ENCODE assay signal across 9 mouse cellular contexts in the genomic region with DNA sequence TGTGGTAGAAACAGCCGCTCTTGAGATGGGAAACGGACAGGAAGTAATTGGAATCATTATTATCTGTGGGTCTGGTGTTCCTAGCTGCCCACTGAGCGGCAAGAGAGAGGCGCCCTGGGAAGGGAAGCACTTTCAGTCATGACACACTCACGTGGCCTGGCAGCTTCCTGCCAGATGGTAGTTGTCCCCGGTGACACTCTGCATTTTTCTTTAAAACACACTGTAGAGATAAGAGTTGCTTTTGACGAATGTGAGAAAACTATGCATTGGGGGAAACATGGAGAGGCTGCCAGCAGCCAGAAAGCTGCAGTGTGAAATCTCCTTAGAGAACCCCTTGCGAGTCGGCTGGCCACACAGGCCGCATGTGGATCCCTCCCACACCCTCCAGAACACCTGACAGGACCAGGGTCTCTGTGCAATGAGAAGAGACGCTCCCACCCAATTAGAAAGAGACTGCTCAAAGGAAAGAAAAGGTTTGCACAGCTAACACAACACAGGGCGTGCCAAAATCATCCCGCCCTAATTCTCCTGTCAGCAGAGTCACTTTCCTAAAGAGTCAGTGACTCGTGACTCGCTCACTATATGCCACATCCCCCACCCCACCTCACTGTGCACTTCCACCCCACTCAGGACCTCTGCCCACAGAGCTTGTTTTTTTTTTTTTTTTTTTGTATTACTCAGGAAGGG.
DNase-seq lines count a peak whose midpoint lies in the region; ATAC-seq and TF ChIP-seq lines count a peak whose summit lies in the region.
"Had no signal": no experiment of that assay in that cellular context is flagged by ENCODE, and none has a peak within 500 bp of the region (broad histone marks: within the 10 kb centered on the region; RNA-seq: fewer than 3 reads in every experiment).

No protein-coding gene starts in this region.

- H3K4me1 ChIP-seq in CH12.LX (ENCODE audit: control insufficient read depth in 1 of 2, insufficient read depth in 2 of 2), result peaks cover 30 to 72% of the 10 kb centered on the region in 2 experiments
- peaks cover 18% of the 10 kb centered on the region for H3K4me1 ChIP-seq in heart, embryonic 16.5 days (ENCODE audit: control insufficient read depth, insufficient read depth, low read length)
- peaks cover 15% of the 10 kb centered on the region for H3K4me1 ChIP-seq in liver, embryonic 11.5 days (replicated peaks; ENCODE audit: control insufficient read depth, insufficient read depth, low read length)
- H3K4me1 ChIP-seq in midbrain, postnatal 0 days (ENCODE audit: insufficient read depth, low read length), result peaks cover 10% of the 10 kb centered on the region; the same call in 1 of the 2 replicates

- dilution Hi-C loops in CH12.LX (cut with MboI; ENCODE audit: extremely low pct_ligation_motif_present, extremely low pct_unique_long_range_greater_than_20kb, low sequenced_read_pairs), result no loop called here

- H3K79me2 ChIP-seq in CH12.LX (replicated peaks; ENCODE audit: control insufficient read depth, extremely low read depth, insufficient read depth, poor library complexity, severe bottlenecking), result no peaks in the 10 kb centered on the region

- intact Hi-C loops in gastrocnemius, postnatal 14 days (cut with DNase I; ENCODE audit: low total_unique reads), result no loop called here

- no peak; the same call in 1 of the 2 replicates for TF ChIP-seq RAD21 in CH12.LX (IDR thresholded peaks at IDR 0.05; ENCODE audit: low read depth, low read length)

- H3K4me3 ChIP-seq in CH12.LX (replicated peaks in 1 of 3; ENCODE audit: low read depth in 2 of 3, low read length in 2 of 3, poor library complexity in 1 of 3), result no peak overlapping the region
- no peak overlapping the region for H3K4me3 ChIP-seq in heart, embryonic 16.5 days (ENCODE audit: low read length)
- H3K4me3 ChIP-seq in liver, embryonic 11.5 days (ENCODE audit: low read depth, low read length), result no peak overlapping the region
- no peak overlapping the region for H3K4me3 ChIP-seq in midbrain, postnatal 0 days (ENCODE audit: low read depth, low read length)

- no peak overlapping the region for H3K9ac ChIP-seq in CH12.LX (ENCODE audit: insufficient read depth, low read depth)
- H3K9ac ChIP-seq in heart, embryonic 16.5 days (ENCODE audit: low read length), result no peak overlapping the region
- no peak overlapping the region for H3K9ac ChIP-seq in liver, embryonic 11.5 days (ENCODE audit: low read depth, low read length)
- no peak overlapping the region for H3K9ac ChIP-seq in midbrain, postnatal 0 days (replicated peaks; ENCODE audit: low read length, poor library complexity, severe bottlenecking)

- H3K4me2 ChIP-seq in CH12.LX (ENCODE audit: insufficient read depth, low read depth, poor library complexity, severe bottlenecking), result no peak overlapping the region
- H3K4me2 ChIP-seq in heart, embryonic 16.5 days (ENCODE audit: low read depth, low read length), result peak overlapping the region; percentile 8; the same call in 1 of the 2 replicates
- H3K4me2 ChIP-seq in liver, embryonic 11.5 days, result no peak overlapping the region
- no peak overlapping the region for H3K4me2 ChIP-seq in midbrain, postnatal 0 days (ENCODE audit: low read depth, low read length, poor library complexity, severe bottlenecking)

- TF ChIP-seq EP300 in CH12.LX (IDR thresholded peaks at IDR 0.05; ENCODE audit: low read length), result no peak

- H3K36me3 ChIP-seq in CH12.LX (replicated peaks in 1 of 2; ENCODE audit: control insufficient read depth in 1 of 2, insufficient read depth in 1 of 2, low read length in 1 of 2), result no peaks in the 10 kb centered on the region
- no peaks in the 10 kb centered on the region for H3K36me3 ChIP-seq in heart, embryonic 16.5 days (ENCODE audit: control insufficient read depth, insufficient read depth)
- H3K36me3 ChIP-seq in liver, embryonic 11.5 days (ENCODE audit: control insufficient read depth, insufficient read depth, low read length), result no peaks in the 10 kb centered on the region
- H3K36me3 ChIP-seq in midbrain, postnatal 0 days (ENCODE audit: insufficient read depth, low read length), result no peaks in the 10 kb centered on the region

- peak; percentile 67 for ATAC-seq in heart, embryonic 16.5 days (replicated peaks; ENCODE audit: extremely low read depth, insufficient read depth, low FRiP score)
- peak; percentile 46; the same call in 1 of the 2 replicates for ATAC-seq in liver, embryonic 11.5 days (replicated peaks; ENCODE audit: low FRiP score)
- no peak for ATAC-seq in midbrain, postnatal 0 days (ENCODE audit: low FRiP score)
- ATAC-seq: Patski had no signal

- in situ Hi-C loops in CH12.LX (cut with MboI; ENCODE audit: low pct_ligation_motif_present, low pct_unique_long_range_greater_than_20kb, low sequenced_read_pairs), result no loop called here

- 21% methylated on average over 15 of the region's 15 CpGs for WGBS in heart, embryonic 16.5 days
- WGBS in liver, embryonic 11.5 days, result 37% methylated on average over 15 of the region's 15 CpGs
- WGBS in midbrain, postnatal 0 days, result 53% methylated on average over 15 of the region's 15 CpGs

- no peaks in the 10 kb centered on the region for H3K9me3 ChIP-seq in CH12.LX (replicated peaks; ENCODE audit: low read length)
- H3K9me3 ChIP-seq in heart, embryonic 16.5 days (replicated peaks; ENCODE audit: control insufficient read depth, low read length), result no peaks in the 10 kb centered on the region
- no peaks in the 10 kb centered on the region for H3K9me3 ChIP-seq in liver, embryonic 11.5 days (ENCODE audit: control insufficient read depth, low read length)
- H3K9me3 ChIP-seq in midbrain, postnatal 0 days (ENCODE audit: low read length), result no peaks in the 10 kb centered on the region

- no peak for TF ChIP-seq CTCF in CH12.LX (conservative IDR thresholded peaks at IDR 0.05 in 1 of 2, IDR thresholded peaks at IDR 0.05 in 1 of 2; ENCODE audit: low read depth in 2 of 2, low read length in 2 of 2)
- TF ChIP-seq CTCF in midbrain, postnatal 0 days (IDR thresholded peaks at IDR 0.05), result no peak

- H3K27me3 ChIP-seq in CH12.LX (replicated peaks), result no peaks in the 10 kb centered on the region
- no peaks in the 10 kb centered on the region for H3K27me3 ChIP-seq in heart, embryonic 16.5 days (ENCODE audit: control insufficient read depth, insufficient read depth, low read length)
- H3K27me3 ChIP-seq in liver, embryonic 11.5 days (replicated peaks; ENCODE audit: control insufficient read depth, insufficient read depth, low read length), result no peaks in the 10 kb centered on the region
- no peaks in the 10 kb centered on the region for H3K27me3 ChIP-seq in midbrain, postnatal 0 days (ENCODE audit: insufficient read depth, low read length)
- H3K27me3 ChIP-seq: Patski had no signal

- peak; percentile 25 for DNase-seq in gastrocnemius, postnatal 25 days
- no peak for DNase-seq in gastrocnemius, postnatal 14 days
- no peak for DNase-seq in CH12.LX (ENCODE audit: extremely low read depth)
- DNase-seq in liver, embryonic 11.5 days (ENCODE audit: low spot score), result no peak
- peak; percentile 75 to 76 for DNase-seq in spleen, postnatal 36 days (ENCODE audit: low spot score in 2 of 2)
- DNase-seq in ovary, postnatal 10 days (ENCODE audit: low spot score), result no peak
- no peak for DNase-seq in midbrain, postnatal 0 days (ENCODE audit: low spot score)

- no peak for TF ChIP-seq POLR2A in CH12.LX (IDR thresholded peaks at IDR 0.05; ENCODE audit: low read depth, low read length)

- H3K27ac ChIP-seq in CH12.LX (ENCODE audit: insufficient read depth, low read depth), result no peak overlapping the region
- peak overlapping the region; percentile 80 for H3K27ac ChIP-seq in heart, embryonic 16.5 days (ENCODE audit: low read length)
- peak overlapping the region; percentile 50; the same call in 1 of the 2 replicates for H3K27ac ChIP-seq in liver, embryonic 11.5 days (ENCODE audit: low read depth, low read length)
- no peak overlapping the region for H3K27ac ChIP-seq in midbrain, postnatal 0 days (ENCODE audit: low read depth, low read length)

TF ChIP-seq in CH12.LX, 34 proteins besides CTCF, POLR2A, EP300 and RAD21:
- peak; percentile 87 for TF ChIP-seq BHLHE40 (IDR thresholded peaks at IDR 0.05; ENCODE audit: low read depth, low read length)
- TF ChIP-seq USF2 (conservative IDR thresholded peaks at IDR 0.05; ENCODE audit: low read depth, low read length), result peak; percentile 28; the same call in 1 of the 2 replicates
- peak; percentile 62 for TF ChIP-seq ZNF384 (IDR thresholded peaks at IDR 0.05; ENCODE audit: low read depth, low read length)
- no peak for TF ChIP-seq RCOR1 (conservative IDR thresholded peaks at IDR 0.05; ENCODE audit: low read depth, low read length)

Comparison
In these comparisons a context has a peak if more than half of its experiments do, and no peak if none do; other contexts are left out.
1. DNase-seq: peak in gastrocnemius, postnatal 25 days (single experiment) and spleen, postnatal 36 days (2 of 2); none in gastrocnemius, postnatal 14 days (single experiment), CH12.LX (single experiment), liver, embryonic 11.5 days (single experiment), ovary, postnatal 10 days (single experiment) and midbrain, postnatal 0 days (single experiment).
2. H3K27ac ChIP-seq: peak in heart, embryonic 16.5 days (single experiment) and liver, embryonic 11.5 days (single experiment); none in CH12.LX (single experiment) and midbrain, postnatal 0 days (single experiment).